ENCODE assay signal across 19 mouse cellular contexts in genomic region chr3:8270009-8270934, GRCm38 (mm10).
DNase-seq lines count a peak whose midpoint lies in the region; ATAC-seq and TF ChIP-seq lines count a peak whose summit lies in the region.
"Had no signal": no experiment of that assay in that cellular context is flagged by ENCODE, and none has a peak within 500 bp of the region (broad histone marks: within the 10 kb centered on the region; RNA-seq: fewer than 3 reads in every experiment).

No protein-coding gene starts in this region.

- H3K9ac ChIP-seq in forebrain, embryonic 13.5 days, result no peak overlapping the region
- no peak overlapping the region for H3K9ac ChIP-seq in forebrain, embryonic 12.5 days
- no peak overlapping the region for H3K9ac ChIP-seq in midbrain, postnatal 0 days (replicated peaks; ENCODE audit: low read length, poor library complexity, severe bottlenecking)
- no peak overlapping the region for H3K9ac ChIP-seq in midbrain, embryonic 13.5 days (replicated peaks)
- no peak overlapping the region for H3K9ac ChIP-seq in limb, embryonic 13.5 days
- H3K9ac ChIP-seq in midbrain, embryonic 16.5 days (ENCODE audit: low read depth, low read length), result no peak overlapping the region
- H3K9ac ChIP-seq: embryonic facial prominence, embryonic 13.5 days; heart, embryonic 13.5 days; intestine, embryonic 15.5 days; kidney, embryonic 15.5 days; liver, postnatal 0 days; midbrain, embryonic 15.5 days had no signal

- ATAC-seq in forebrain, embryonic 13.5 days, result peak; percentile 83
- ATAC-seq in forebrain, embryonic 12.5 days (ENCODE audit: low FRiP score), result no peak
- no peak for ATAC-seq in midbrain, postnatal 0 days (ENCODE audit: low FRiP score)
- no peak for ATAC-seq in midbrain, embryonic 13.5 days
- peak; percentile 61 for ATAC-seq in limb, embryonic 13.5 days (ENCODE audit: low FRiP score, low read depth)
- ATAC-seq in midbrain, embryonic 16.5 days, result no peak
- ATAC-seq: intestine, embryonic 15.5 days; liver, postnatal 0 days; midbrain, embryonic 15.5 days had no signal

- whole genome bisulfite sequencing in forebrain, embryonic 13.5 days, result 21% methylated on average over 1 of the region's 1 CpGs
- 56% methylated on average over 1 of the region's 1 CpGs for WGBS in forebrain, embryonic 12.5 days
- 29% methylated on average over 1 of the region's 1 CpGs for WGBS in midbrain, postnatal 0 days
- 47% methylated on average over 1 of the region's 1 CpGs for WGBS in midbrain, embryonic 13.5 days
- 29% methylated on average over 1 of the region's 1 CpGs for WGBS in limb, embryonic 13.5 days
- 39% methylated on average over 1 of the region's 1 CpGs for WGBS in midbrain, embryonic 16.5 days

- H3K9me3 ChIP-seq in forebrain, embryonic 13.5 days (replicated peaks), result no peaks in the 10 kb centered on the region
- H3K9me3 ChIP-seq in forebrain, embryonic 12.5 days, result no peaks in the 10 kb centered on the region
- no peaks in the 10 kb centered on the region for H3K9me3 ChIP-seq in midbrain, postnatal 0 days (ENCODE audit: low read length)
- H3K9me3 ChIP-seq in midbrain, embryonic 13.5 days, result no peaks in the 10 kb centered on the region
- no peaks in the 10 kb centered on the region for H3K9me3 ChIP-seq in limb, embryonic 13.5 days
- H3K9me3 ChIP-seq in midbrain, embryonic 16.5 days (replicated peaks; ENCODE audit: control insufficient read depth, low read length, poor library complexity, severe bottlenecking), result no peaks in the 10 kb centered on the region
- H3K9me3 ChIP-seq: embryonic facial prominence, embryonic 13.5 days; heart, embryonic 13.5 days; intestine, embryonic 15.5 days; kidney, embryonic 15.5 days; midbrain, embryonic 15.5 days had no signal

- H3K27ac ChIP-seq in forebrain, embryonic 13.5 days, result no peak overlapping the region
- H3K27ac ChIP-seq in forebrain, embryonic 12.5 days, result no peak overlapping the region
- H3K27ac ChIP-seq in midbrain, postnatal 0 days (ENCODE audit: low read depth, low read length), result no peak overlapping the region
- H3K27ac ChIP-seq in midbrain, embryonic 13.5 days, result no peak overlapping the region
- H3K27ac ChIP-seq in limb, embryonic 13.5 days, result no peak overlapping the region; the same call in 1 of the 2 replicates
- no peak overlapping the region for H3K27ac ChIP-seq in midbrain, embryonic 16.5 days (ENCODE audit: low read length)
- H3K27ac ChIP-seq: embryonic facial prominence, embryonic 13.5 days; gastrocnemius, adult 2 months; heart, embryonic 13.5 days; intestine, embryonic 15.5 days; kidney, embryonic 15.5 days; midbrain, embryonic 15.5 days had no signal

- no peaks in the 10 kb centered on the region for H3K36me3 ChIP-seq in forebrain, embryonic 13.5 days (ENCODE audit: poor library complexity, severe bottlenecking)
- no peaks in the 10 kb centered on the region for H3K36me3 ChIP-seq in forebrain, embryonic 12.5 days (replicated peaks)
- no peaks in the 10 kb centered on the region for H3K36me3 ChIP-seq in midbrain, postnatal 0 days (ENCODE audit: insufficient read depth, low read length)
- no peaks in the 10 kb centered on the region for H3K36me3 ChIP-seq in midbrain, embryonic 13.5 days
- no peaks in the 10 kb centered on the region for H3K36me3 ChIP-seq in limb, embryonic 13.5 days
- H3K36me3 ChIP-seq in midbrain, embryonic 16.5 days (ENCODE audit: control insufficient read depth, insufficient read depth, low read length), result no peaks in the 10 kb centered on the region
- H3K36me3 ChIP-seq: embryonic facial prominence, embryonic 13.5 days; heart, embryonic 13.5 days; intestine, embryonic 15.5 days; kidney, embryonic 15.5 days; midbrain, embryonic 15.5 days had no signal

- no peak overlapping the region for H3K4me2 ChIP-seq in forebrain, embryonic 13.5 days
- H3K4me2 ChIP-seq in forebrain, embryonic 12.5 days, result no peak overlapping the region
- H3K4me2 ChIP-seq in midbrain, postnatal 0 days (ENCODE audit: low read depth, low read length, poor library complexity, severe bottlenecking), result no peak overlapping the region
- no peak overlapping the region for H3K4me2 ChIP-seq in midbrain, embryonic 13.5 days (replicated peaks)
- no peak overlapping the region for H3K4me2 ChIP-seq in limb, embryonic 13.5 days (replicated peaks)
- H3K4me2 ChIP-seq in midbrain, embryonic 16.5 days (ENCODE audit: low read length), result no peak overlapping the region
- H3K4me2 ChIP-seq: embryonic facial prominence, embryonic 13.5 days; heart, embryonic 13.5 days; intestine, embryonic 15.5 days; kidney, embryonic 15.5 days; midbrain, embryonic 15.5 days had no signal

- DNase-seq in midbrain, postnatal 0 days (ENCODE audit: low spot score), result peak; percentile 17
- peak; percentile 31 for DNase-seq in forelimb bud, embryonic 11.5 days (ENCODE audit: low read depth, low spot score)
- DNase-seq in right cerebral cortex, postnatal 14 days, result no peak
- DNase-seq: adrenal gland, adult 8-10 months; cerebellum, postnatal 10 days; gastrocnemius, adult 2 months; liver, postnatal 0 days; lung, postnatal 10 days had no signal

- H3K4me1 ChIP-seq in forebrain, embryonic 13.5 days, result no peaks in the 10 kb centered on the region
- no peaks in the 10 kb centered on the region for H3K4me1 ChIP-seq in forebrain, embryonic 12.5 days
- no peaks in the 10 kb centered on the region for H3K4me1 ChIP-seq in midbrain, postnatal 0 days (ENCODE audit: insufficient read depth, low read length)
- H3K4me1 ChIP-seq in midbrain, embryonic 13.5 days (replicated peaks), result no peaks in the 10 kb centered on the region
- H3K4me1 ChIP-seq in limb, embryonic 13.5 days, result no peaks in the 10 kb centered on the region
- H3K4me1 ChIP-seq in midbrain, embryonic 16.5 days (ENCODE audit: control insufficient read depth, insufficient read depth, low read length), result no peaks in the 10 kb centered on the region
- H3K4me1 ChIP-seq: embryonic facial prominence, embryonic 13.5 days; heart, embryonic 13.5 days; intestine, embryonic 15.5 days; kidney, embryonic 15.5 days; midbrain, embryonic 15.5 days had no signal

- no peaks in the 10 kb centered on the region for H3K27me3 ChIP-seq in forebrain, embryonic 13.5 days
- H3K27me3 ChIP-seq in forebrain, embryonic 12.5 days, result no peaks in the 10 kb centered on the region
- no peaks in the 10 kb centered on the region for H3K27me3 ChIP-seq in midbrain, postnatal 0 days (ENCODE audit: insufficient read depth, low read length)
- H3K27me3 ChIP-seq in midbrain, embryonic 13.5 days, result no peaks in the 10 kb centered on the region
- no peaks in the 10 kb centered on the region for H3K27me3 ChIP-seq in limb, embryonic 13.5 days
- H3K27me3 ChIP-seq in midbrain, embryonic 16.5 days (ENCODE audit: control insufficient read depth, insufficient read depth, low read depth, low read length), result no peaks in the 10 kb centered on the region
- H3K27me3 ChIP-seq: CH12.LX; embryonic facial prominence, embryonic 13.5 days; heart, embryonic 13.5 days; intestine, embryonic 15.5 days; kidney, embryonic 15.5 days; midbrain, embryonic 15.5 days had no signal

- H3K4me3 ChIP-seq in forebrain, embryonic 13.5 days, result no peak overlapping the region
- no peak overlapping the region for H3K4me3 ChIP-seq in forebrain, embryonic 12.5 days (replicated peaks)
- H3K4me3 ChIP-seq in midbrain, postnatal 0 days (ENCODE audit: low read depth, low read length), result no peak overlapping the region
- H3K4me3 ChIP-seq in midbrain, embryonic 13.5 days (replicated peaks), result no peak overlapping the region
- H3K4me3 ChIP-seq in limb, embryonic 13.5 days, result no peak overlapping the region
- H3K4me3 ChIP-seq in midbrain, embryonic 16.5 days (ENCODE audit: low read depth, low read length), result no peak overlapping the region
- H3K4me3 ChIP-seq: embryonic facial prominence, embryonic 13.5 days; gastrocnemius, adult 2 months; heart, embryonic 13.5 days; intestine, embryonic 15.5 days; kidney, embryonic 15.5 days; midbrain, embryonic 15.5 days had no signal

- TF ChIP-seq CTCF in midbrain, postnatal 0 days (IDR thresholded peaks at IDR 0.05), result no peak

Comparison
In these comparisons a context has a peak if more than half of its experiments do, and no peak if none do; other contexts are left out.
1. ATAC-seq: peak in forebrain, embryonic 13.5 days (single experiment) and limb, embryonic 13.5 days (single experiment); none in forebrain, embryonic 12.5 days (single experiment), midbrain, postnatal 0 days (single experiment), midbrain, embryonic 13.5 days (single experiment) and midbrain, embryonic 16.5 days (single experiment).